Comparison of ENCODE assay signal across 21 mouse cellular contexts in genomic region chr13:64066653-64067052, GRCm38 (mm10). TPM values are rescaled to one million over a fixed set of nuclear protein-coding genes. Genes with fewer than 3 reads are reported as not detected.
"Had no signal": no experiment of that assay in that cellular context is flagged by ENCODE, and none has a peak within 500 bp of the region (broad histone marks: within the 10 kb centered on the region; RNA-seq: fewer than 3 reads in every experiment).

No protein-coding gene starts in this region.

- H3K36me3 ChIP-seq: liver, embryonic 13.5 days; lung, embryonic 15.5 days; midbrain, embryonic 12.5 days; neural tube, embryonic 13.5 days; stomach, embryonic 15.5 days had no signal

- H3K27ac ChIP-seq: liver, embryonic 13.5 days; macrophage; midbrain, embryonic 12.5 days; neural tube, embryonic 13.5 days; stomach, embryonic 15.5 days had no signal

- H3K9me3 ChIP-seq: liver, embryonic 13.5 days; lung, embryonic 15.5 days; megakaryocyte, embryonic 14.5 days; midbrain, embryonic 12.5 days; neural tube, embryonic 13.5 days; stomach, embryonic 15.5 days had no signal

- H3K4me3 ChIP-seq: liver, embryonic 13.5 days; lung, embryonic 15.5 days; megakaryocyte, embryonic 14.5 days; midbrain, embryonic 12.5 days; neural tube, embryonic 13.5 days; stomach, embryonic 15.5 days had no signal

- DNase-seq: kidney, adult 8-10 months; left cerebral cortex, postnatal 4 days; liver; liver, embryonic 13.5 days; liver, postnatal 0 days; lung, postnatal 14 days; retina, postnatal 1 day; right cerebral cortex, postnatal 14 days; thymus, adult 2 months; thymus, postnatal 25 days had no signal

- H3K27me3 ChIP-seq: liver, embryonic 13.5 days; lung, embryonic 15.5 days; midbrain, embryonic 12.5 days; neural tube, embryonic 13.5 days; stomach, embryonic 15.5 days had no signal

- H3K4me2 ChIP-seq: liver, embryonic 13.5 days; lung, embryonic 15.5 days; midbrain, embryonic 12.5 days; neural tube, embryonic 13.5 days; stomach, embryonic 15.5 days had no signal

- H3K9ac ChIP-seq: liver, embryonic 13.5 days; liver, postnatal 0 days; lung, embryonic 15.5 days; midbrain, embryonic 12.5 days; neural tube, embryonic 13.5 days; stomach, embryonic 15.5 days had no signal

- H3K4me1 ChIP-seq: liver, embryonic 13.5 days; lung, embryonic 15.5 days; midbrain, embryonic 12.5 days; neural tube, embryonic 13.5 days; stomach, embryonic 15.5 days had no signal

- ATAC-seq: intestine, embryonic 16.5 days; liver, postnatal 0 days; midbrain, embryonic 16.5 days had no signal

RNA-seq across cellular contexts. Expression of gene Hsd17b3, which starts 22.4 kb away (rescaled TPM):
- polyA plus RNA-seq: intestine, embryonic 16.5 days; large intestine, adult 2 months; liver, embryonic 13.5 days; liver, postnatal 0 days; lung, embryonic 15.5 days; macrophage; midbrain, embryonic 12.5 days; midbrain, embryonic 16.5 days; neural tube, embryonic 13.5 days; spleen, adult 2 months; stomach, embryonic 15.5 days; urinary bladder, adult 2 months had no signal
